Mouse (Mus musculus) heart, adult 11 months (tissue): Measurements from ENCODE around the gene Sv2a.
A peak's percentile ranks its signal among the peaks of the same experiment; 100 is the strongest.

ENCODE experiments used
- DNase-seq: peaks from one replicate; pipeline ENCODE4 v3.0.0; 2022

Gene Sv2a

DNA sequence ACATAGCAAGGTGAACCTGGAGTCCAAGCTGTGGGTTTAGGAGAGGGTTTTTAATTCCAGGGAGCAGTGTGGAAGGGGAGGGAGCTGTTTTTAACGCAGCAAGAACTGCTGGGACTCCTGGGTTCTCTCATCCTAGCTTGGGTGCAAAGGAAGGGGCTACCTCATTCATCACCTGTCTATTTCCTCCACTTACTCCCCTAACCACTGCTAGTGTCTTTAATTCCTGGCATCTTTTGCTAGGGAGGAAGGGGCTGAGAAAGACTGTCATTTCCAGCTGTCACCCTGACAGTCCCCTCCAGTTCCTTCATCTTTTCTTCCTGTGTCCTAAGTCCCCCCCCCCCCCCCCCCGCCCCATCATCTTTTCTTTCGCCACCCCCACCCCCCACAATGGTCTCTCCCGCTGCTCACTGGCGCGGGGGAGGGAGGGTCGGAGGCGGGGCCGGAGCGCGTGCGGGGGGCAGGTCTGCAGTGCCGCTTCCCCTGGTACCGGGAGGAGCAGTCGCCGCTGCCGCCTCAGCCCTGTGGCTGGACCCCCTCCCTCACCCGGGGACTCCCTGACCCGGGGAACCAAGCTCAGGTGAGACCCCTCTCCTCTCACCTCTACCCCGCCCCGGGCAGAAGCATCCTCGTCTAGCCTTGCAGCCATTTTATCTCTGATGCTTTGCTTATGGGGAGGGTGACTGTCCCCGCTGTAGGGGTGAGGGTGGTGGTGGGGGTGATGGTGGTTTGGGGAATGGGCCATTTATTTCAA, at the start of gene Sv2a:
Gene Sv2a, plus strand, starts transcription at position 425 of the 751 bp plus-strand sequence.
- DNase-seq = peak; percentile 95

GRCm38 (mm10) chr3:96132478-96132877, 48.5 kb upstream of the Sv2a start:
- DNase-seq = peak; percentile 60

GRCm38 (mm10) chr3:96133327-96133905, 47.5 kb upstream of the Sv2a start:
- DNase-seq = peak; percentile 81

GRCm38 (mm10) chr3:96135011-96135410, 45.9 kb upstream of the Sv2a start:
- peak; percentile 83 for DNase-seq

- DNase-seq = peak; percentile 92
Observed at GRCm38 (mm10) chr3:96147950-96148349, 33.0 kb upstream of the Sv2a start.

DNA sequence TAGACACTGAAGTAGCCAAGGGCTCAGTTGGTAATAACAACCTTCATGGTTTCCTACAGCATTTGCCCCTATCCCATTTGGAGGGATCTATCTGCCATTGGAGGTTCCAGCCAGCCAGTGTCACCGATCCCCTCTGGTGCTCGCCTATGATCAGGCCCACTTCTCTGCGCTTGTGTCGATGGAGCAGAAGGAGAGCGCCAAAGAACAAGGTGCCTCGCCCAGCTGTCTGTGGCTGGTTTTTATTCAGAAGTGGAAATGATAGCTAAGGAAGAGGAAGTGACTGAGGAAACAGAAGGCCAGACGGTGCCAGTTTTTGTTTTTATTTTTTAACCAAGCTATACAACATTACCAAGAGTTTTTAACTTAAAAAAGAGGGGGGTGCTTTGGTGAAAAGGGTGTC, 29.1 kb upstream of the Sv2a start:
- DNase-seq = peak; percentile 91

- peak; percentile 85 for DNase-seq
Observed at GRCm38 (mm10) chr3:96152611-96153010, 28.3 kb upstream of the Sv2a start.

DNA sequence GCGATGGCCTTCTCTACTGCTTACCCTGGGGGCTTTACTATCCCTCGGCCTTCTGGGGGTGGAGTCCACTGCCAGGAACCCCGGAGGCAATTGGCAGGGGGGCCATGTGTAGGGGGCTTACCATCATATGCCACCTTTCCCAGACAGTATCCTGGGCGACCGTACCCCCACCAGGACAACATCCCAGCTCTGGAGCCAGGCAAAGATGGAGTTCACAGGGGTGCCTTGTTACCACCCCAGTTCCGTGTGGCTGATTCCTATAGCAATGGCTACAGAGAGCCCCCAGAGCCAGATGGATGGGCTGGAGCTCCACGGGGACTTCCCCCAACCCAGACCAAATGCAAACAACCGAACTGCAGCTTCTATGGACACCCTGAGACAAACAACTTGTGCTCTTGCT, 25.4 kb upstream of the Sv2a start:
- peak; percentile 91 for DNase-seq

- no peak for DNase-seq
Observed at GRCm38 (mm10) chr3:96159820-96160219, 21.1 kb upstream of the Sv2a start.

DNA sequence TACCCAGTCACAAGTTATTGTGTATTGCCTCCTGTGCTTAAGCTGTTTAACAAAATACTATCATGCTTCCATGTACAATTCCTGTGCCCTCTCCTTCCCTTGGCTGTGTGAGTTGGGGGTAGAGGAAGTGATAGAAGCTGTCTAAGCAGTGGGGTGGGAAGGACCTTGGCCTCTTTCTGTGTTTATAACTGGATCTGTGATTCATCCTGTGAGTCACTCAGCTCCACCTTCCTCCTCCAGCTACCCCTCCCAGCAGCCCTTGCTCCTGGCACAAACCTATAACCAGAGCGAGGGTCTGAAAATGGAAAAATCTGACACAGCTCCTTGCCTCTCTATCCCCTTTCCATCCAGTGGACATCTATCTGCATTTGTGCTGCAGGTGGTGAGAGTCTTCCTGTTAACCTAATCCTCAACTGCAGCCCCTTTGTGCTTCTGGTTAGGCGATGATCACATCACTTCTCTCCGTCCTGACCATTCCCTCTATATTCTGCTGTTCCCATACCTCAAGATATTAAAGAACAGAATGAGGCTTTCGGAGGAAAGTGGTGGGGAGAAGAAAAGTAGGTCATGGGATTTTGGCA, 20.6 kb upstream of the Sv2a start:
- DNase-seq = peak; percentile 98

- peak; percentile 96 for DNase-seq
Observed at GRCm38 (mm10) chr3:96160803-96161516, 20.0 kb upstream of the Sv2a start.

DNA sequence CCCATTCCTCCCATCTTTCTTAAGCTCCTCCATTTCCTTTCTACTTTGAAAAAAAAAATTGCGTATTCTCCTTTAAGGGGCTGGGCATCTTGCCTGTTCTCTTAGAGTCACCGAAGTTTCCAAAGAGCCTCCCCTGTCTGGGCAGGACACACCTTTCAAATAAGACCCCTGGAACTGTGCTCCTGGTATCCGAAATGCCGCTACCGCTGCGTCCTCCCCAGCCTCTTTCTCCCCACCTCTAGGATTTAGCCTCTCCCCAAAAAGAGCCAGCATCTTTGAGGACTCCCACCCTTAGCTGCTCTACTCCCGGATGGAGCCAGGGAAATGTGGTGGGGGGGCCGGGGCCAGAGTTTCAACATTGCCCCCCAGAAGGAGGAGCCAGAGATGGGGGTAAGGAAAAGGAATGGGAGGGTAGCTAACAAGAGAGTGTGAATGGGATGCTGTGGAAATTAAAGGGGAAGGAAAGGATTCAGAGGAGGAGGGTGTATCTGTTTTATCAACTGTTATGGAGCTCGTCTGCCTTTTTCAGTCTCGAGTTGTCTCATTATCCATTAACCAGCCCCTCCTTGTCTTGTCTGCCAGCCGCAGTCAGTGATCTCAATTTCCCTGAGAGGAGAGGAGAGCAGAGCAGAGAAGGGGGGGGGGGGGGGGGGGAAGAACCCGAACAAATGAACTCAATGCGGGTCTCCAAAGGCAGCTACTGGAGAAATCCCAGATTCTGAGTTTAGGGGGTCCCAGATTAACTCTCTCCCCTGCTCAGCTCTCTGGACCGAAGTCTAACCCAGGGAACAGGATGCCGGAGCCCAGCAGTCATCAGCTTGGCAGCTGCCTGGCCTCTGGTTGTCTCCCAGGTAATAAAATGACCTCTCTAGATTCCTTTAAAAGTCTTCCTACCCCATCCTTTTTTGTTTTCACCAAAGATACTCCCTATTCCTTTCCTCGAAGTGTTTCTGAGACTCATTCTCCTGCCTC, 18.8 kb upstream of the Sv2a start, which contains the start of gene Mtmr11:
Gene Mtmr11, plus strand, starts transcription at position 136 of the 972 bp plus-strand sequence.
- DNase-seq = peak; percentile 97

- peak; percentile 90 for DNase-seq
Observed at GRCm38 (mm10) chr3:96163040-96163439, 17.9 kb upstream of the Sv2a start.

GRCm38 (mm10) chr3:96168466-96169158, 12.3 kb upstream of the Sv2a start:
- DNase-seq = peak; percentile 94

- no peak for DNase-seq
Observed at GRCm38 (mm10) chr3:96170276-96170675, 10.7 kb upstream of the Sv2a start.

GRCm38 (mm10) chr3:96170976-96171545, 9.9 kb upstream of the Sv2a start:
- DNase-seq = no peak

GRCm38 (mm10) chr3:96171583-96172196, 9.3 kb upstream of the Sv2a start:
- no peak for DNase-seq

DNA sequence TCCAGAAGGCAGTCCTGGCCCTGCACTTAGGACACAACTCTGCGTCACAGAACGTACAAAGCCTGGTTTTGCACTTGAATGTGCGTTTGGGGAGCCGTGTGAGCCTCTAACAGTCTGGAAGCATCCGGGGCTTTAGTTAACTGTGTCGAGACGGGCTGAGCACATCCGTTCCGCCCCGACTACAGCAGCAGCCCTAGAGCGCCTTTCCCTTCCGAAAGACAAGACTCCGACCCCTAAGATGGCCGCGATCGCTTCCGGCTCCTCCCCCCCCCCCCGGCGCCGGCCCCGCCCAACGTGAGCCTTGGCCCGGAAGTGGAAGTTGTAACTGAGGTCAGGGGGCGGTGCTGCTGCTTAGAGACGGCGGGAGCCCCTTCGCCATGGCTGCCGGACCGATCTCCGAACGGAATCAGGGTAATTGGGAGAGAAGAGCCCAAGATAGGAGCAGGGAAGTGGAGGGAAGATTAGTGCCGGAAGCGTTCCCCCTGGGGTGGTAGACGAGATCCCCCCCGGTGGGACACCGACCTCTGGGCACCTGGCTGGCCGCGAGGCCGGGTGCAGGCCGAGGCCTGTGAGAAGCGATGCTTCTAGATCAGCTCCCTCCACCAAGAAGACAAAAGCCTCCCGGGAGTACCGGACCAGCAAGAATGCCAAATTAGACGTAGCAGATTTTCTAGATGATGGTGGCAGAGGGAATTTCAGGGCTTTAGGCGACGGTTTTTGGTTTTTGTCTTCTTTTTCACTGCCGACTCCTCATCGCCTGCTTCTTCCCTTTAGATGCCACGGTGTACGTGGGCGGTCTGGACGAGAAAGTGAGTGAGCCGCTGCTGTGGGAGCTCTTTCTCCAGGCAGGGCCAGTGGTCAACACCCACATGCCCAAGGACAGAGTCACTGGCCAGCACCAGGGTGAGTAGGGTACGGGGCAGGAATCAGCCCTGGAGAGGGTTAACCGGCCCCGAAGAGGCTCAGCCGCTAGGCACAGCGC, 8.5 kb upstream of the Sv2a start, which contains the start of gene Sf3b4:
Gene Sf3b4, plus strand, starts transcription at position 136 of the 982 bp plus-strand sequence.
- DNase-seq = peak; percentile 99

GRCm38 (mm10) chr3:96173185-96173584, 7.8 kb upstream of the Sv2a start:
- no peak for DNase-seq
